Mouse (Mus musculus) megakaryocyte, embryonic 14.5 days (primary cell): Measurements from ENCODE around the gene Pde4b.

Source experiments
- FLI1 ChIP-seq: IDR thresholded peaks from 2 replicates; pipeline ENCODE4 v1.6.1; 2012; ENCODE audit warnings: low read length, inconsistent platforms, mixed read lengths
- GATA1 ChIP-seq: IDR thresholded peaks from 3 replicates; pipeline ENCODE4 v1.6.1; 2012; ENCODE audit warnings: mixed read lengths, low read length, inconsistent platforms, borderline replicate concordance

- no peak for TF ChIP-seq GATA1
- TF ChIP-seq FLI1, result no peak
These were observed 468.2 kb downstream of the Pde4b start for GRCm38 (mm10) chr4:102555566-102555965.
